Mouse (Mus musculus): ENCODE measurements around the gene 4930595D18Rik.

The 4930595D18Rik gene

GRCm38 (mm10) chr12:111137079-111137478 is 47.2 kb downstream of the 4930595D18Rik start:
- no peak for DNase-seq (ENCODE audit: low spot score in 2 of 2)

- no peak for DNase-seq (ENCODE audit: low spot score in 2 of 2)
These were observed 48.3 kb downstream of the 4930595D18Rik start for GRCm38 (mm10) chr12:111135953-111136352.

DNA sequence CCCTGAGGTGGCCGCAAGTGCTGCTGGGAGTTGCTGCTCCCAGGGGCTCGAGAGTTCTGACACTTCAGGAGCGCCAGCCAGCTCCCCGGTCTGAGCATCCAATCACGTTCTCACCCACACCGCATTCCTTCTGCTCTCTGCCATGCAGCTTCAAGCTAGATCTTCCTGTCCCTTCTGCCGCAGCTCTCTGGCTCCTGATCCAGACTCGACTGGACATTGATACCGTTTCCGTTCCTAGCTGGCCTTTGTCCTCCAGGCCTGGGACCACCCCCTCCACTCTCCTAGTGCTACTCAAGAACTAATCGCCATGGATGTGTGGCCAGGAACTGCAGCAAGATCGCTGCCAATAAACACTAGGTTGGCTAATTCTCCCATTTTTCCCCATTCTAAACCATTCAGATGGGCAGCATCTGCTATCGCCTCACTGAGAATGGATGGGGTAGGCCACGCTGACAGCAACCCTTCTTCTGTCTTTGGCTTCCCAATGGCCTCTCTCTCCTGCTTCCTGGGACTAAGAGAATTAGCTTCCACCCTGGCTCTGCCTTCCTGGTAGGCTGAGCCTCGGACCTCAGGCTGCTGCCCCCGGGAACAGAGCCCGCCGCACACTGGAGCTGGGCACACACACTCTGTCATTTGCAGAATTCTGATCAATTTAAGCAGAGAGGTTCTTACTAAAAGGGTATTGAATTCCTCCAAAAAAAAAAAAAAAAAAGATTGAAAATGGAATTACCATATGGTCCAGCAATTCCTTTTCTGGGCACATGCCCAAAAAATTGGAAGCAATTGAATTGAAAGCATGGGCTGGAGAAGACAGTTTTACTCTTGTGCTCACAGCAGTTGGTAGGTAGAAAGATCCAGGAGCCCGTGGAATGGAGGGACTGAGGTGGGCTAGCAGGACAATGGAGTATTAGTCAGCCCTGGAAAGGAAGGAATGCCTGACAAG is 49.2 kb downstream of the 4930595D18Rik start:
- DNase-seq (ENCODE audit: low spot score in 2 of 2), result no peak

DNA sequence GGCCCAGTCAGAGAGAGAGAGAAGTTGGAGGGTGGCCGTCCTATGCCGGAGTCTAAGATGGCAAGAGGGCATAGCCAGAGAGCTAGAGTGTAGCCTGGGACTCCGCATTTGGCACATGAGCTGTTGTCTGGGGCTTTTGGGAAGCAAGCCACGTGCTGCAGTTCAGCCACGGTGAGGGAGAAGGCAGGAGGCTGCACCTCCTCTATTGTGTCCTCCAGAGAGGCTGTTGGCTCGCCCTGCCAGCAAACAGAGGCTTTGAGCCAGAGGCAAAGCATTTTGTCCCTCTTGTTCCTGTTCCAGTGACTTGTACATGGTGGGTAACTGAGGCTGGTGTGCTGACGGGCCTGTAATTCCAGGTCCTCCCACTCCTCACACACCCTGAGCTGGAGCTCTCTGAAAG is 50.1 kb downstream of the 4930595D18Rik start:
- no peak for DNase-seq (ENCODE audit: low spot score in 2 of 2)

DNA sequence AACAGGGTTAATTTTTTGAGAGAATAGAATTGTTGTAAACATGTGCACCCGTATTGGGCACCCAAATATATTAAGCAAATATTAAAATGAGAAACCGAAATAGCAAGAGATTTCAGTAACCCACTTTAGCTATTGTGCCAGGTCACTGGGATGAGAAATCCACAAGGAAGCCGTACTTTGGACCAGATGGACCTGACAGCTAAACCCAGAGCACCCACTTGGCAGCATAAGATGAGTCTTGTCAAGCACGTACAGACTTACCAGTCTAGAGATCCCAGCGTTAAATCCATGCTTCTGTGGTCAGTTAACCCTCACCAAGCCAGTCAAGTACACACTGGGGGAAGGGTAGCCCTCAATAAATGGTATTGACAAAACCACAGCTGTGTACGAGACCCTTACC is 58.6 kb downstream of the 4930595D18Rik start:
- no peak for DNase-seq (ENCODE audit: low spot score in 2 of 2)

GRCm38 (mm10) chr12:111124601-111125260 is 59.6 kb downstream of the 4930595D18Rik start:
- no peak for DNase-seq (ENCODE audit: low spot score in 2 of 2)

DNA sequence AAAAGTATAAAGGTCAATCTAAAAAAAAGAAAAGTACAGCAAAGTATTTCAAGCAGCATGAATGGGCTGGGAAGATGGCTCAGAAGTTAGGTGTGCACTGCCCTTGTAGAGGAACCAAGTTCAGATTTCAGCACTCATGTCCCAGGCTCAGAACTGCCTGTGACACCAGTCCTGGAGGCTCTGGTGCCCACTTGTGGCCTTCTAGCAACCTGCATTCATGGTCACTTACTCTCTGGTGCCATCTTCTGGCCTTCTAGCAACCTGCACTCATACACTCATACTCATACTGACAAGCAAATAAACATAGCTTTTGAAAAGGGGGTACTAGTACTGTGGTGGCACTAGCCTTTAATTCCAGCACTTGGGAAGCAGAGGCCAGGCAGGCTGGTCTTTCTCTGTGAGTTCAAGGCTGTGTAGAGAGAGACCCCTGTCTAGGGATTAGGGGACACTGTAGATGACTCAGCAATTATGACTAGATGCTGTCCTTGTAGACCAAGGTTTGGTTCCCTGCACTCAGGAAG is 61.9 kb downstream of the 4930595D18Rik start:
- no peak for DNase-seq (ENCODE audit: low spot score in 2 of 2)

GRCm38 (mm10) chr12:111120976-111121645 is 63.2 kb downstream of the 4930595D18Rik start:
- DNase-seq (ENCODE audit: low spot score in 2 of 2), result no peak

DNA sequence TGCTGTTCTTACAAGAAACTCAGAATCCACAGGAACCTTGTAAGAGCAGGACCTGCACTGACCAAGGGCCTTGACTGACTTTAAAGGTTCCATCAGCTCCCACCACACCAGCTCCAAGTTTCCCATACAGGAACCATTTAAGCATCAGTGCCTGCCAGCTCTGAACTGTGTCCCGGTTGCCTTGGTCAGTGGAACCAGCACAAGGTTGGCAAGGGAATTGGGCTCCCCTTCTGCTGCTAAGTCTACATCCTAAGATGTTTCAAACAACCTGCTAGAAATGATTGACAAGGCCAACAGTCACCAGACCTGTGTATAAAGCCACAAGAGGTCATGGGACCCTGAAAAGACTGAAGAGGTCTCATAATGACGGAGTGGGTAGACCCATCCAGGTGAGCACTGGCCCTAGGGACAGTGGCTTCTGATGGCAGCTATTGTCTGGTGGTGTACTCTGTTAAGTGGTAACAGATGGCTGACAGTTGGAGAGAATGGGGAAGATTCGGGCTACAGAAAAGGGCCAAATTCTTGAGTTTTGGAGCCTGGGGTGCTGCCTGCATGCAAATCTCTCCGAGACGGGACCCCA is 64.7 kb downstream of the 4930595D18Rik start:
- no peak for DNase-seq (ENCODE audit: low spot score in 2 of 2)

DNA sequence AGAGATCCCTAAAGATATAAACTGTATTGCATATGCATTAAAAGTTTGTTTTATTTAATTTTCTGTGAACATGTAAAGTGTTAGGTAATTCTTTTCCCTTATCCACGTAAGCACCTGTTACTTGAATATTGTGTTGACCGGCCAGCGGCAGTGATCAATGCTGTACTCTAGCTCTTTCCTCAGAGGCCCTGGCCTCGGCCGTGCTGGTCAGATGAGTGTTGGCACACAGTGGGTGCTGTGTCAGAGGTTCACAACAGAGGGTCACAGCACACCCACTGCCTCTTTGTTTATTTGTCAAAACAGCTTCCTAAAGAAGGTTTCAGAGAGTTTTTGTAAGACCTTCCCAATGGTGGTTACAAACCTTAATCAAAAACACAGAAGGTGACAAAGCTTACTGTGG is 69.7 kb downstream of the 4930595D18Rik start:
- DNase-seq (ENCODE audit: low spot score in 2 of 2), result no peak

GRCm38 (mm10) chr12:111111176-111111575 is 73.1 kb downstream of the 4930595D18Rik start:
- DNase-seq (ENCODE audit: low spot score in 2 of 2), result no peak
